9 mouse cellular contexts compared by ENCODE assay signal in genomic region chr3:93505960-93506863, GRCm38 (mm10). TPM values are rescaled to one million over a fixed set of nuclear protein-coding genes. Genes with fewer than 3 reads are reported as not detected.
A peak's percentile ranks its signal among the peaks of the same experiment; 100 is the strongest.
DNase-seq lines count a peak whose midpoint lies in the region; ATAC-seq and TF ChIP-seq lines count a peak whose summit lies in the region.
"Had no signal": no experiment of that assay in that cellular context is flagged by ENCODE, and none has a peak within 500 bp of the region (broad histone marks: within the 10 kb centered on the region; RNA-seq: fewer than 3 reads in every experiment).

No protein-coding gene starts in this region.

- peak overlapping the region; percentile 42 for H3K4me2 ChIP-seq in heart, embryonic 12.5 days

- 36% methylated on average over 30 of the region's 30 CpGs for WGBS in heart, embryonic 12.5 days
- 18% methylated on average over 28 of the region's 30 CpGs for WGBS in macrophage (ENCODE audit: missing documents)

- DNase-seq in CD8-positive naive resting alpha-beta T cell, adult 2 months (ENCODE audit: low read depth in 2 of 2, low spot score in 2 of 2): peak; percentile 75 to 87
- no peak for DNase-seq in Patski (ENCODE audit: low read depth, low spot score)
- peak; percentile 55 to 74 for DNase-seq in kidney, postnatal 25 days
- peak; percentile 83 to 90 for DNase-seq in thymus, postnatal 10 days (ENCODE audit: low spot score in 2 of 2)
- DNase-seq in layer of hippocampus, adult 9-10 months (ENCODE audit: low spot score): no peak
- no peak for DNase-seq in right cerebral cortex, adult 18-20 months

- CTCF ChIA-PET in Patski (lab: Charles Lee): interaction anchor here (1.5 to 22.8 kb wide), 2 partner anchors 9 to 84 kb away, joined by 4 to 225 read pairs; no protein-coding TSS in a partner anchor

- POLR2A ChIA-PET in Patski (lab: Charles Lee): no interaction called here

- no peaks in the 10 kb centered on the region for H3K36me3 ChIP-seq in heart, embryonic 12.5 days
- H3K36me3 ChIP-seq in macrophage (ENCODE audit: inconsistent target): no peaks in the 10 kb centered on the region

- H3K4me1 ChIP-seq in heart, embryonic 12.5 days (replicated peaks): no peaks in the 10 kb centered on the region

- 0 out of 2 replicates have a peak overlapping the region, but pooled peaks have one; percentile 3 for H3K4me3 ChIP-seq in heart, embryonic 12.5 days
- peak overlapping the region; percentile 32 for H3K4me3 ChIP-seq in macrophage (ENCODE audit: inconsistent target)

- in situ Hi-C loops in Patski (cut with MboI; ENCODE audit: low pct_unique_long_range_greater_than_20kb): no loop called here

- no peaks in the 10 kb centered on the region for H3K9me3 ChIP-seq in heart, embryonic 12.5 days (replicated peaks)

- no peak overlapping the region for H3K27ac ChIP-seq in heart, embryonic 12.5 days (ENCODE audit: poor library complexity, severe bottlenecking)
- peak overlapping the region; percentile 37 for H3K27ac ChIP-seq in macrophage

- H3K9ac ChIP-seq in heart, embryonic 12.5 days: no peak overlapping the region

- TF ChIP-seq CTCF in Patski (IDR thresholded peaks at IDR 0.05): no peak

- no peaks in the 10 kb centered on the region for H3K27me3 ChIP-seq in Patski
- no peaks in the 10 kb centered on the region for H3K27me3 ChIP-seq in heart, embryonic 12.5 days (replicated peaks)

- no peaks in the 10 kb centered on the region for H3K79me2 ChIP-seq in macrophage (ENCODE audit: inconsistent target)

- ATAC-seq in Patski: peak; percentile 75
- no peak for ATAC-seq in heart, embryonic 12.5 days (ENCODE audit: insufficient number of reproducible peaks, low FRiP score)

RNA-seq across cellular contexts. Expression of gene S100a11, which starts 14.1 kb away (rescaled TPM):
- polyA plus RNA-seq in Patski (2021) (3,178 TPM), macrophage (2018) (323 to 542 TPM (median 466 TPM) in 3 replicates)
- 860 and 874 TPM in 2 replicates for polyA plus RNA-seq in heart, embryonic 12.5 days (2016; fragmentation: Nextera tagmentation; extraction: Ambion mirVana)
- 100 to 1,000 TPM in 1 of 26 experiments, 10 to 100 TPM in 5, 1 to 10 TPM in 17, not detected in 3; 2.8 to 159 (median 6.8) TPM for total RNA-seq in macrophage (2018; cell fraction: chromatin; rRNA removed)
- total RNA-seq in macrophage (2018; cell fraction: cytosol; rRNA removed): 100 to 1,000 TPM; 141 to 362 (median 244) TPM
- 10 to 100 TPM in 25 of 26 experiments, 1 to 10 TPM in 1; 9.4 to 57.5 (median 30.7) TPM for total RNA-seq in macrophage (2018; cell fraction: nucleus; rRNA removed)

RNA-seq across cellular contexts. Expression of gene Tchhl1, which starts 37.7 kb away (rescaled TPM):
- polyA plus RNA-seq in Patski (2021): 0.03 TPM
- polyA plus RNA-seq in heart, embryonic 12.5 days (2016; fragmentation: Nextera tagmentation; extraction: Ambion mirVana): not detected in 2 replicates
- not detected for total RNA-seq in macrophage (2018; cell fraction: chromatin; rRNA removed)
- not detected for total RNA-seq in macrophage (2018; cell fraction: cytosol; rRNA removed)
- not detected for total RNA-seq in macrophage (2018; cell fraction: nucleus; rRNA removed)
- polyA plus RNA-seq in macrophage (2018): not detected in 3 replicates
- total RNA-seq: gastrocnemius, postnatal 4 days had no signal

RNA-seq across cellular contexts. Expression of gene S100a10, which starts 48.7 kb away (rescaled TPM):
- polyA plus RNA-seq in Patski (2021): 981 TPM
- 186 and 199 TPM in 2 replicates for polyA plus RNA-seq in heart, embryonic 12.5 days (2016; fragmentation: Nextera tagmentation; extraction: Ambion mirVana)
- 100 to 1,000 TPM in 5 of 26 experiments, 10 to 100 TPM in 17, 1 to 10 TPM in 4; 7.1 to 350 (median 34.6) TPM for total RNA-seq in macrophage (2018; cell fraction: chromatin; rRNA removed)
- total RNA-seq in macrophage (2018; cell fraction: cytosol; rRNA removed): 100 to 1,000 TPM; 121 to 615 (median 284) TPM
- total RNA-seq in macrophage (2018; cell fraction: nucleus; rRNA removed): 100 to 1,000 TPM in 9 of 26 experiments, 10 to 100 TPM in 17; 22.9 to 214 (median 67.5) TPM
- 266 to 423 TPM (median 285 TPM) in 3 replicates for polyA plus RNA-seq in macrophage (2018)

Comparison
In these comparisons a context has a peak if more than half of its experiments do, and no peak if none do; other contexts are left out.
1. DNase-seq: peak in CD8-positive naive resting alpha-beta T cell, adult 2 months (2 of 2), kidney, postnatal 25 days (2 of 2) and thymus, postnatal 10 days (2 of 2); none in Patski (single experiment), layer of hippocampus, adult 9-10 months (single experiment) and right cerebral cortex, adult 18-20 months (single experiment).